Mouse (Mus musculus) E14TG2a.4 (cell line): ENCODE measurements around the gene Slc5a9.
"Not testable (repeated sequence)": the region's sequence is repeated elsewhere in the genome, so short reads cannot be mapped to it uniquely, and the experiment has no call there.

Experiments used
- H3K27me3 ChIP-seq: 2 replicates; pipeline ENCODE4 v1.6.1; 2014; ENCODE audit warnings: low read length, control low read depth; ENCODE audit not compliant: insufficient read depth
- H3K36me3 ChIP-seq: 2 replicates; pipeline ENCODE4 v1.6.1; 2014; ENCODE audit warnings: low read length, control low read depth; ENCODE audit not compliant: insufficient read depth
- H3K4me1 ChIP-seq: replicated peaks from 2 replicates; pipeline ENCODE4 v1.6.1; 2014; ENCODE audit warnings: low read depth, low read length, control low read depth
- H3K4me3 ChIP-seq: replicated peaks from 2 replicates; pipeline ENCODE4 v1.5.1; 2014; ENCODE audit warnings: mild to moderate bottlenecking, low read length
- H3K9me3 ChIP-seq: 2 replicates; pipeline ENCODE4 v1.6.1; 2014; ENCODE audit warnings: low read length, control low read depth
- CTCF ChIP-seq: conservative IDR thresholded peaks from 2 replicates; pipeline ENCODE4 v1.5.1; 2014; ENCODE audit warnings: low read length
- NANOG ChIP-seq: IDR thresholded peaks from 2 replicates; pipeline ENCODE4 v1.6.1; 2014; ENCODE audit warnings: borderline replicate concordance, low read length, mixed read lengths
- POU5F1 ChIP-seq: IDR thresholded peaks from 2 replicates; pipeline ENCODE4 v1.6.1; 2014; ENCODE audit warnings: low read length, borderline replicate concordance

Gene Slc5a9

DNA sequence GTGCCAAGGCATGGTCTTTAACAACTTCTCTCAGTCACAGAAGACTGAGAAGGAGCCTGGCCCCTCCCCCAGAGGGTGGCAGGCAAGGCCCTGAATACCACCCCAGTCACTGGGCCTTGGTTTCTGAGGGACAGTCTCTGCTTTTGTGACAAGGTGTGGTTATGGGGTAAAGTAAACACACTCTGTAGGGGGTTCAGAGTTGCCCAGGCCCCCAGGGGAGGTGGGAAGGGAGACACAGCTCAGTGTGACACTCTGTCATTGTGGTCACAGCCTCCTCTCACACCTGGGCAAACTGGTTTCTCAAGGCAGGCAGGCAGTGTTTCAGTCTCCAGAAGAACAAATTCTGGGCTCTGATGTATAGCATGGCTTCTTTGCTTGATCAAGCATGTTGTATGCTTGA is at the start of gene Slc5a9:
Gene Slc5a9, minus strand, starts transcription at position 144 of the 400 bp plus-strand sequence.
- H3K27me3 ChIP-seq: no peaks in the 10 kb centered on the region
- no peaks in the 10 kb centered on the region for H3K36me3 ChIP-seq
- H3K4me1 ChIP-seq: no peaks in the 10 kb centered on the region
- no peaks in the 10 kb centered on the region for H3K9me3 ChIP-seq
- TF ChIP-seq CTCF: no peak
- no peak for TF ChIP-seq POU5F1
- no peak for TF ChIP-seq NANOG
- no peak within 1 kb of the TSS for H3K4me3 ChIP-seq

DNA sequence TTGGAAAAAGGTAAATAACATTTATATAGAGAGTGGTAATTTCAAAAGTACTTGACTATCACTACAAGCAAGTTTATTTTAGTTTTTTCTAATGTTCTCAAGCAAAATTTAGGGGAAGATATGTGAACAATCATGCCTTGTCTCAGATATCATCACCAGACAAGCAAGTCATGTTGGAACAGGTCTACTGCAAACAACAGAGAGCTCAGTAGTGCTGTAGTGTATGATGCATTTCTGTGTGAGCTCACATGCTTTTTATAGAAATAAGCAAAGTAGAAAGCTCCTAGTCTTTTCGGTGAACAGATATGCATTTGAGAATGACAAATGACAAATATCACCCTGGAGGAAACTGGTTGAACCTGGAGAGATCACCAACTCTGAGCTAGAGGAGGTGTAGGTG is 16.4 kb upstream of the Slc5a9 start, which contains the start of gene Skint8:
Gene Skint8, plus strand, starts transcription at position 301 of the 400 bp plus-strand sequence.
- Histone ChIP-seq H3K36me3 (no peaks in the 10 kb centered on the region), H3K9me3 (peaks cover 2% of the 10 kb centered on the region; the same call in 1 of the 2 replicates), H3K4me1 (no peaks in the 10 kb centered on the region), H3K4me3 (no peak within 1 kb of the TSS), H3K27me3 (no peaks in the 10 kb centered on the region)
- no peak for TF ChIP-seq POU5F1
- no peak for TF ChIP-seq NANOG
- no peak for TF ChIP-seq CTCF

DNA sequence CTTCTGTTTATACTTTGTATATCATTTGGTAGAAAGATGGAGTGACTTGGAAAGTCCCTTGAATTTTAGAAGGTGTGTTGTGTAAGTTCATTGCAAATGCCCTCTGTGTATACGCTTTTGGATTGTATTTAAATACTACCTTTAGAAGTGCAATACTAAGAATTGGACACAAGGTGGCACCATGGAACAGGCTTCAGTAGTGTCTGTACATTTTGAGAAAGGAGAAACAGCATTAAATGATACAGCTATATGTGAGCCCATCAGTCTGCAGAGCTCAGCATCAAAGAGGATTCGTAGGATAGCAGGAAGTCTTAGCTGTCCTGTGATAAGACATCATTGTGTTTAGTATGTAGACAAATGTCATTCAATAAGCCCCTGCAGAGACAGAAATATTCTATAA is 5.2 kb upstream of the Slc5a9 start:
- TF ChIP-seq POU5F1 (no peak), CTCF (peak; percentile 67), NANOG (no peak)
- H3K27me3 ChIP-seq: no peaks in the 10 kb centered on the region
- no peaks in the 10 kb centered on the region for H3K4me1 ChIP-seq
- no peak overlapping the region for H3K4me3 ChIP-seq
- no peaks in the 10 kb centered on the region for H3K36me3 ChIP-seq
- H3K9me3 ChIP-seq: no peaks in the 10 kb centered on the region

DNA sequence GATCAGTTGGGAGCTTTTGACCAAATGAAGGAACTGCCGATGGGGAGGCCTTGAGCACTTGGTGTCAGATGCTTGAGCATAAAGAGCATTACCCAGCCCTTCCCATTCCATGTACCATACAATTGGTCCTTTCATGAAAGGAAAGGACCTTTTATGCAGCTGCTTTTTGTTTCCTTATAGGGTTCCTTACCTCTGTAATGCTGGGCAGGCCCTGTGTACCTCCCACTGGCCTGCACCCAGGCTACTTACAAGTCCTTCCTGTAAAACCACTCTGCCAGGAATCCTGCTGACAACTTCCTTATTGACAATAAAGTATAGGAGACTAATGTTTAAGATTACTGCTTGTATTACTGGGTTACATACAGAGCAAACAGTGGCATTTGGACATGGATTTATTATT is 1.2 kb downstream of the Slc5a9 start:
- H3K4me3 ChIP-seq: no peak overlapping the region
- no peaks in the 10 kb centered on the region for H3K36me3 ChIP-seq
- no peaks in the 10 kb centered on the region for H3K4me1 ChIP-seq
- TF ChIP-seq CTCF (no peak), NANOG (no peak), POU5F1 (no peak)
- no peaks in the 10 kb centered on the region for H3K27me3 ChIP-seq
- no peaks in the 10 kb centered on the region for H3K9me3 ChIP-seq

DNA sequence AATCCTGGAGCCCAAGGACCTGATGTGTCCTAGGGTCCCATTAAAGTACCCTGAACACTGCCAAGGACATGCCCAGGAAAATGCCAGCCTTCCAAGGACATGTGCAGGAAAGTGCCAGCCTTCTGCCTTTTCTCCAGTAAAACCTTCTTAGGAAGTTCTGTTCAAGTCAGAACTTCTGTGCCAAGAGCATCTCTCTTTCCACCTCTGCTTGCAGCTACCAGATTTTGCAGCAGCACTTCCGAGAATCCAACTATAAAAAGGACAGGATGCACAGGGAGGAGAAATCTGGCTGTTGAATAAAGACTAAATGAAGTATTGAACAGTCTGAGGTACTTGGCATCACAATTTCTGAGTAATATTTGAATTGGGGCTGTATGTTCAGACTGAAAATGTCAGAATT is 2.2 kb downstream of the Slc5a9 start:
- H3K9me3 ChIP-seq, H3K27me3 ChIP-seq, H3K4me3 ChIP-seq, H3K36me3 ChIP-seq, H3K4me1 ChIP-seq: not testable (repeated sequence)

DNA sequence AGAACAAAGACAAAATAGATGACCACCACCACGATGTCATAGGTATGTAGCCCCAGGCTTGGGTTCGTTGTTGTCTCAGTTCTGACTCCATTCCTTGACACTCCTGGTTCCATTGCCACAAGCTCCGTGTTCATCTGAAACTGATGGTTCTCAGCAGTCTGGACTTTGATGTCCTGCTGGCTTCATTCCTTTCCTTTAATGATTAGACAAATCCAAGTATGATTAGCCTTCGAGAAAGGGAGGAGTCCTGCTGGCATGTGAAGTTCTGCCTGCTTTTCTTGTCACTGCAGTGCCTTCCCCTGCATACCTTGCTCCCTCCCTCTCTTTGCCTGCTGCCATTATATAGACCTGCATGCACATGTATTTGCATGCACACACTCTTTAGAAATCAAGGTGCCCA is 4.2 kb downstream of the Slc5a9 start:
- TF ChIP-seq NANOG (no peak), CTCF (no peak), POU5F1 (no peak)

DNA sequence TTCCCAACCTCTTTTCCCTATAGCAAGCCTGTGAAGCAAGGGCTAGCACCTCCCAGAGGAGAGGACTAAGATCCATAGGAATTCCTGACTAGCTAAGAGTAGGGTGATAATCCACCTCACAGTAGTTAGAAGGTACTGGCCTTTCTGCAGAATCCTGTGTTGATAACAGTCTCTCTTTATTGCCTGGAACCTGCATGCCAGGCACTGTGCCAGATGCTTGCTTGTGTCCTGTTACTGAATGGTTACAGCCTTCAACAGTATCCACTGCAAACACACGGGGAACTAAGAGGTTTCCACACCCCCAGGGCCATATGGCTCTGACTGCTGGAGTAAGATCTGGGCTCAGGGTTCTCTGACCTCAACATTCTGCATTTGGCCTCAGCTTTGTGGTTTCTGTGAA is 5.0 kb downstream of the Slc5a9 start:
- Histone ChIP-seq H3K36me3 (no peaks in the 10 kb centered on the region), H3K4me1 (no peaks in the 10 kb centered on the region), H3K9me3 (no peaks in the 10 kb centered on the region), H3K27me3 (no peaks in the 10 kb centered on the region), H3K4me3 (no peak overlapping the region)
- TF ChIP-seq CTCF (no peak), NANOG (no peak), POU5F1 (no peak)

More for the DNA sequence above, 4.2 kb downstream of the Slc5a9 start:
- no peak overlapping the region for H3K4me3 ChIP-seq
- no peaks in the 10 kb centered on the region for H3K4me1 ChIP-seq
- no peaks in the 10 kb centered on the region for H3K9me3 ChIP-seq
- no peaks in the 10 kb centered on the region for H3K27me3 ChIP-seq
- no peaks in the 10 kb centered on the region for H3K36me3 ChIP-seq

DNA sequence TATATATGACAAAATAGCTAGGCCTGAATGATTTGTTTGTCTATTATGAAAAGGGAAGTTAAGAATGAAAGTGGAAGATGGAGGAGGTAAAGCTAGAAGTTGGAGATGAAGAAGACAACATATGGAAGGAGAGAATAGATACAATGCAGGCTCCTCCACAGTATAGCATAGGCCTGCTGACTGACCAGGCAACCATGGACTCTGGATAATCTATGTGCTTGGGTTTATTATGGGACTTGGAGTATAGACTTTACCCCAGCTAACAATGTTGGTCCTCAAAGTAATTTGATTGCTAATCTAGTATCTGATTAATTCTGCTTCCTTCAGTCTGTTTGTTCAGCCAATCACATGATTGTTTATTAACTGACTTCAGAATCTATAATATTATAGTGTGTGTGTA is 10.6 kb downstream of the Slc5a9 start:
- Histone ChIP-seq H3K36me3 (no peaks in the 10 kb centered on the region), H3K4me1 (no peaks in the 10 kb centered on the region), H3K27me3 (no peaks in the 10 kb centered on the region), H3K9me3 (no peaks in the 10 kb centered on the region), H3K4me3 (no peak overlapping the region)
- TF ChIP-seq CTCF (no peak), POU5F1 (no peak), NANOG (no peak)

DNA sequence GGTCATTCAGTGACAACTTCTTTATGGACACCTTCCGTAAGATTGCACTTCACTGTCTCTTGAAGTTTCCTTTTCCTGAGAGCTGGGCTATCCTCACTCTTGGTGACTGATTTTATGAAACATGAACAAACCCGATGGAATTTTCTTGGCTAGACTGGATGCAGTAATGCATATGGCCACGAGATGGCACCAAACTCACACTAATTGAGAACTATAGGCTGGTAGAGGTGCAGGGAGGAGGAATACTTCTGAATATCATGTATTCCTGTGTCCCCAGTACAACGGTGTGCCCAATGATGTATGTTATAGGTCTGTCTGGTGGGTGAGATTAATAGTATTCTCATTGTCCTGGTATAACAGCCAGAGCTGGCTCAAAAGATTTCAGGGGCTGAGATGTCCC is 16.1 kb downstream of the Slc5a9 start:
- no peaks in the 10 kb centered on the region for H3K9me3 ChIP-seq
- H3K36me3 ChIP-seq: no peaks in the 10 kb centered on the region
- TF ChIP-seq CTCF (peak; percentile 72), NANOG (no peak), POU5F1 (no peak)
- H3K4me1 ChIP-seq: no peaks in the 10 kb centered on the region; the same call in 1 of the 2 replicates
- no peaks in the 10 kb centered on the region for H3K27me3 ChIP-seq
- no peak overlapping the region for H3K4me3 ChIP-seq
